Mouse (Mus musculus) liver, adult (tissue): Measurements from ENCODE around the gene Armh1.

Source experiments
- GATA4 ChIP-seq: IDR thresholded peaks from 2 replicates; pipeline ENCODE4 v1.6.1; 2014; ENCODE audit warnings: mild to moderate bottlenecking, low read length; ENCODE audit not compliant: insufficient replicate concordance

Armh1 gene

GRCm38 (mm10) chr4:117251801-117252316, at the start of gene Armh1, which contains the start of gene Tmem53:
Armh1 (minus strand) TSS chr4:117252125.
Tmem53 (plus strand) TSS chr4:117251951.
- no peak for TF ChIP-seq GATA4

DNA sequence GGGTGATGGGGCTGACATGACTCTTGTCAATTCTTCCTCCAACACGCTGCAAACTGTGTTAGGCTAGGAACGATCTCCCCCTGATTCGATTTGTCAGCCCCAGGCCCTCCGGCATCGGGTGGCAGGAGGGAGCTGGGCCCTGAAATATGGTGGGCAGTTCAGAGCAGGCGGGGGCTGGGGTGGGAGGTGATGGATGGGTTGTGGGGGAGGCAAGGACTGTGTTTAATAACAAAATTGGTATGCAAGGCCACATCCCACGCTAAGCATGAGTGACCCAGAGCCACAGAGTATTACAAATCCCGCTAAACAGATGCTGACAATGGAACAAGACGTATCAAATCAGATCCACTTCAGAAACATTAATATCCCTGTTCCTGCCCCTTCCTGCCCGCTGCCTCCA, 48.0 kb upstream of the Armh1 start:
- TF ChIP-seq GATA4 = no peak

- no peak for TF ChIP-seq GATA4
These were observed 45.9 kb upstream of the Armh1 start for GRCm38 (mm10) chr4:117297819-117298218.

DNA sequence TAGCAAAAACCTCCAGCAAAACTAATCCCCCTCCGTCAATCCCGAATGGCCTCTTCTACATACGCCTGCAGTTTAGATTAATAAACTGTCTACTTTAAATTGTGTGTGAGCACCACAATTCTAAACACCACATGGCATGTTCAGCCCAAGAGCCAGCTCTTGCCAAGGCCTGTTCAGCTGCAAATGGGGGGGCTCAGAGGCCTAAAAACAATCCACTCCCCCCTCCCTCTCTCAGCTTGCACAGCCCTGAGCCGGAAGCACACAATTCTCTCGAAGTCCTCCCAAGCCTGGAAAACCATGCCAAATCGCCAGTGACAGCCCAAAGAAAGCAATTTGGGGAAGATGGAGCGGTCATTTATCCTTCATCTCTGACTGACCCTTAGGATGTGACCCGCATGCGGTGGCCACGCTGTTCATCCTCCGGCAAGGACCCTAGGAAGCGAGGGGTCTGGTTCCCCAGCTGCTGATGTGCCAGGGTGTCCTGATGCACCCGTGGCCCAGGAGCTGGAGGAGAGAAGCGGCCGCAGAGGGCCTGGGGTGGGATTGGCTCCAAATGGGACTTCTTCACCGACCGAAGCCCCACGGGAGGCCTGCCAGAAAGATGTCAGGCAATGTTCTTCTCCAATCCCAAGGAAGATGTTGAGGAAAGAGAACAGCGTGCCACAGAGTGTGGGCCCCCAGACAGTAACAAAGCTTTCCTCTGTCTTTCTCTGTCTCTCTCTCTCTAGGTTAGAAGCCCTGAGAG, 45.1 kb upstream of the Armh1 start:
- TF ChIP-seq GATA4 = no peak

- TF ChIP-seq GATA4 = no peak
These were observed 39.8 kb upstream of the Armh1 start for GRCm38 (mm10) chr4:117291696-117292095.

- TF ChIP-seq GATA4 = no peak
These were observed 37.2 kb upstream of the Armh1 start for GRCm38 (mm10) chr4:117288927-117289801.

DNA sequence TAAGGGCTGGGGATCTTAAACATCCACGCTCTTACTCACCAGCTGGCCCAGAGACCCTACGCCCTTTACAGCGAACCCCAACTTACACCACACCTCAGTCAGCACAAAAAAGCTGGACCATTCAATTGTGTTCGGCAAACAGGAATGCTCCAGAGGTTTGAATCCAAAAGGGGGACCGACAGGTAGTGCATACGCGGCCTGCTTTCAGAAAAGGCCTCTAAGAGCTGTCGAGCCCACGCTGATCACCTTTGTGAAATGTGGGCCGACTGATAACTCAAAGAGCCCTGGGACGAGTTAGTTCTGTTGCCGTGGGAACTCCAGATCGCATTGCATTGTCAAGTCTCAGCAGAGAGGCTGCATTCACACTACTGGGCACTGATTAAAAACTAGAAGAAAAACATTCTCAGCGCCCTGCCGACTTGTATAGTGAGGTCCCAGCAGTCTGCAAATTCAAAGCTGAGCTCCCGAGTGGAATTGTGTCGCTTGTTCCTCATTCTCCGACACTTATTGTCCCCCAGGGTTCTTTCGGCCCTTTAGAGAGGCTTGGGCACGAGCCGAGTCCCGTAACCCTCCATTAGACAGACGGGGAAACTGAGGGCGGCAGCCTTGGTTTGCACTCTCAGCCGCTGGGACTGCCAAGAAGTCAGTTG, 36.5 kb upstream of the Armh1 start:
- no peak for TF ChIP-seq GATA4

DNA sequence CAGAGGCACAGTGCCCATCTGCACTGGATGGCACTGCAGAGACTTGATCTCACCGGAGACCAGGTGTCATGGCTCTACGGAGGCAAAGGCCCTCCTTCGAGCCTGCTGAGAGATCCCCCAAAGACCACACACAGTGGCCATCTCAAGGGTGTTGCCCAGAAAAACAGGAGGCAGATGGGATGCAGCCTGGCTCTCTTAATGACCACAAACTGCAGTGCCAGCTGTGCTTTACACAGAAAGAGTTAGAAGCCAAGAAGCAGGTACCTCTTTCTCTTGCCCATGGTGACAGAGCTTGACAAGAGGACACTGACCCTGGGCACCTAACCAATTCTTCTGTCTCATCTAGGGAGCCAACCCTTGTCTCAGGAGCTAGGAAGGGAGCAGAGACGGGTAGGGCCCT, 32.4 kb upstream of the Armh1 start:
- TF ChIP-seq GATA4 = no peak

GRCm38 (mm10) chr4:117283271-117284191, 31.6 kb upstream of the Armh1 start:
- no peak for TF ChIP-seq GATA4

DNA sequence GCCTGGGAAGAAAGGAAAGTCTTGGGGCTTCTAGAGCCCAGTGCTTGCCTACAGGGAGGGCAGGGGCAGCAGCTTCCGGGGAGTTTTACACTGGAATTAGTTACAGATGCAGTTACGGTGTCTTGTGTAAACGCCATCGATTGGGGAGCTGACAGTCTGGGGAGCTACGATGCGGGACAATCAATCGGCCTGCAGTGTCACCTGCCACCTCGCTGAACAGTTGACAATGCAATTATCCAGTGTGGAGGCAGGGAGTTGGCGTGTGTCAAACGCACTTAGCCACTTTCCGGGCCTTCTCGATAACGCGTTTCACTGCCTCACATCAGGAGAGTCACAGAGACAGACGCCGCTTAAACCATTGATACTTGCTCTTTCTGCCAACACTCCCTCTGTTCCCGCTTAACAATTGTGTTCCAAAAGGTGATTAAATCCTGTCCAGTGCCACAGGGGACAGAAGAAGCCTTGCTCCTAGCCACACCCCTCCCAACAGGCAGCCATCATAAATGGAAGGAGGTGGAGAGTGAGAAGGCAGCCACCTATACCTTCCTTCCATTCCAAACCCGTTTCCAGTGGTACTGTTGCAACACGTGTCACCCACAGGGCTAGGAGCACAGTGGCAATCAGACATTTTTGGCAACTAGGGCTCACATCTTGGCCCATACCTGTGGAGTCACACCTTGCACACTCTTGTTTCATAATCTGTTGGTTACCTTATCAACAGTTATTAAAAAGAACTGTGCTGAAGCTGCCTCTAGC, 29.3 kb upstream of the Armh1 start:
- no peak for TF ChIP-seq GATA4

DNA sequence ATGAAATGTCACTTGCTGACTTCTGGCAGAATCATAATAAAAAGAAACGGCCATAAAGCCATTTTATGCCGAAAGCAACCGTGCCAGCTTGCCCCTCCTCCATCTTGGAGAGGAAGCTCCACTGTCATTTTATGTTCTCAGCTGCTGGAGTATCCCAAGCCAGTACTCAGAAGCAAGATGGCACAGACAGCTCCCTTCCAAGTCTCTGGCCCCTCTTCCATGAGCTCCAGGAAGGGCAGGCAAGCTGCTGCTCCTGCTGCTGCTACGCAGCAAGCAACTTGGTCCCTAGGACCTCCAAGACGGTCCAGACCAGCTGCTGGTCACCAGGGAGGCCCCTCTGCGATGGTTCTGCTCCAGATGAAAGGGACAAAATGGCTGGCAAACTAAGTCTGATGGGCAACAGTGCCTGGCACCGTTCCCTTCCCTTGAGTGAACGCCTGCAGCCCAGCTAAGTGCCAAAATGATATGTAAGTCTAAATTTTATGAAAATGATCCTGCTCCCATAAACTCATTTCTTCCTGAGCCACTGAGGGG, 28.5 kb upstream of the Armh1 start:
- no peak for TF ChIP-seq GATA4

GRCm38 (mm10) chr4:117279253-117279642, 27.3 kb upstream of the Armh1 start:
- TF ChIP-seq GATA4 = no peak
